Mouse (Mus musculus): Measurements from ENCODE around the gene Ica1. TPM values are rescaled to one million over a fixed set of nuclear protein-coding genes. Genes with fewer than 3 reads are reported as not detected.

The Ica1 gene
- polyA plus RNA-seq, 1 experiment: 37.8 TPM

- Histone ChIP-seq H3K4me1 (ENCODE audit: control insufficient read depth, insufficient read depth, low read length) (no peaks in the 10 kb centered on the region), H3K4me3 (replicated peaks; ENCODE audit: insufficient read depth, low read depth, low read length) (no peak overlapping the region), H3K27ac (ENCODE audit: insufficient read depth, low read length) (no peak overlapping the region), H3K27me3 (ENCODE audit: control insufficient read depth, insufficient read depth, low read length) (no peaks in the 10 kb centered on the region)
- 69% methylated on average over 10 of the region's 10 CpGs for WGBS
- no peak for TF ChIP-seq POLR2A (IDR thresholded peaks at IDR 0.05; ENCODE audit: borderline replicate concordance, insufficient read depth, low read length)
- no peak for TF ChIP-seq CTCF (IDR thresholded peaks at IDR 0.05; ENCODE audit: borderline replicate concordance, insufficient read depth, low read depth, low read length)
- DNase-seq: no peak
These were observed 84.2 kb downstream of the Ica1 start for GRCm38 (mm10) chr6:8693926-8694635.

GRCm38 (mm10) chr6:8693141-8693881 is 85.0 kb downstream of the Ica1 start:
- no peaks in the 10 kb centered on the region for H3K4me1 ChIP-seq (ENCODE audit: control insufficient read depth, insufficient read depth, low read length)
- TF ChIP-seq POLR2A (IDR thresholded peaks at IDR 0.05; ENCODE audit: borderline replicate concordance, insufficient read depth, low read length) (no peak), CTCF (IDR thresholded peaks at IDR 0.05; ENCODE audit: borderline replicate concordance, insufficient read depth, low read depth, low read length) (no peak)
- H3K27me3 ChIP-seq (ENCODE audit: control insufficient read depth, insufficient read depth, low read length): no peaks in the 10 kb centered on the region
- H3K27ac ChIP-seq (ENCODE audit: insufficient read depth, low read length): no peak overlapping the region
- no peak overlapping the region for H3K4me3 ChIP-seq (replicated peaks; ENCODE audit: insufficient read depth, low read depth, low read length)
- 68% methylated on average over 11 of the region's 11 CpGs for WGBS
- no peak for DNase-seq

GRCm38 (mm10) chr6:8691199-8691975 is 86.9 kb downstream of the Ica1 start:
- 68% methylated on average over 2 of the region's 2 CpGs for WGBS
- no peak overlapping the region for H3K4me3 ChIP-seq (replicated peaks; ENCODE audit: insufficient read depth, low read depth, low read length)
- H3K27me3 ChIP-seq (ENCODE audit: control insufficient read depth, insufficient read depth, low read length): no peaks in the 10 kb centered on the region
- DNase-seq: no peak
- no peak for TF ChIP-seq CTCF (IDR thresholded peaks at IDR 0.05; ENCODE audit: borderline replicate concordance, insufficient read depth, low read depth, low read length)
- TF ChIP-seq POLR2A (IDR thresholded peaks at IDR 0.05; ENCODE audit: borderline replicate concordance, insufficient read depth, low read length): no peak
- H3K27ac ChIP-seq (ENCODE audit: insufficient read depth, low read length): no peak overlapping the region
- no peaks in the 10 kb centered on the region; the same call in 1 of the 2 replicates for H3K4me1 ChIP-seq (ENCODE audit: control insufficient read depth, insufficient read depth, low read length)

- Histone ChIP-seq H3K4me1 (ENCODE audit: control insufficient read depth, insufficient read depth, low read length) (no peaks in the 10 kb centered on the region; the same call in 1 of the 2 replicates), H3K27ac (ENCODE audit: insufficient read depth, low read length) (no peak overlapping the region), H3K27me3 (ENCODE audit: control insufficient read depth, insufficient read depth, low read length) (no peaks in the 10 kb centered on the region), H3K4me3 (replicated peaks; ENCODE audit: insufficient read depth, low read depth, low read length) (no peak overlapping the region)
- DNase-seq: no peak
- no peak for TF ChIP-seq CTCF (IDR thresholded peaks at IDR 0.05; ENCODE audit: borderline replicate concordance, insufficient read depth, low read depth, low read length)
- TF ChIP-seq POLR2A (IDR thresholded peaks at IDR 0.05; ENCODE audit: borderline replicate concordance, insufficient read depth, low read length): no peak
- WGBS: 85% methylated on average over 3 of the region's 3 CpGs
These were observed 87.8 kb downstream of the Ica1 start for GRCm38 (mm10) chr6:8690441-8690840.

GRCm38 (mm10) chr6:8686678-8687580 is 91.4 kb downstream of the Ica1 start:
- WGBS: 72% methylated on average over 14 of the region's 14 CpGs
- Histone ChIP-seq H3K27me3 (ENCODE audit: control insufficient read depth, insufficient read depth, low read length) (no peaks in the 10 kb centered on the region), H3K27ac (ENCODE audit: insufficient read depth, low read length) (no peak overlapping the region), H3K4me3 (replicated peaks; ENCODE audit: insufficient read depth, low read depth, low read length) (no peak overlapping the region), H3K4me1 (ENCODE audit: control insufficient read depth, insufficient read depth, low read length) (no peaks in the 10 kb centered on the region; the same call in 1 of the 2 replicates)
- TF ChIP-seq CTCF (IDR thresholded peaks at IDR 0.05; ENCODE audit: borderline replicate concordance, insufficient read depth, low read depth, low read length) (no peak), POLR2A (IDR thresholded peaks at IDR 0.05; ENCODE audit: borderline replicate concordance, insufficient read depth, low read length) (no peak)
- no peak for DNase-seq

GRCm38 (mm10) chr6:8683379-8683778 is 94.9 kb downstream of the Ica1 start:
- Histone ChIP-seq H3K4me1 (ENCODE audit: control insufficient read depth, insufficient read depth, low read length) (no peaks in the 10 kb centered on the region; the same call in 1 of the 2 replicates), H3K4me3 (replicated peaks; ENCODE audit: insufficient read depth, low read depth, low read length) (no peak overlapping the region), H3K27me3 (ENCODE audit: control insufficient read depth, insufficient read depth, low read length) (no peaks in the 10 kb centered on the region), H3K27ac (ENCODE audit: insufficient read depth, low read length) (no peak overlapping the region)
- no peak for DNase-seq
- 69% methylated on average over 10 of the region's 10 CpGs for WGBS
- no peak for TF ChIP-seq POLR2A (IDR thresholded peaks at IDR 0.05; ENCODE audit: borderline replicate concordance, insufficient read depth, low read length)
- no peak for TF ChIP-seq CTCF (IDR thresholded peaks at IDR 0.05; ENCODE audit: borderline replicate concordance, insufficient read depth, low read depth, low read length)

- no peak for DNase-seq
- no peak for TF ChIP-seq POLR2A (IDR thresholded peaks at IDR 0.05; ENCODE audit: borderline replicate concordance, insufficient read depth, low read length)
- no peak for TF ChIP-seq CTCF (IDR thresholded peaks at IDR 0.05; ENCODE audit: borderline replicate concordance, insufficient read depth, low read depth, low read length)
- Histone ChIP-seq H3K27me3 (ENCODE audit: control insufficient read depth, insufficient read depth, low read length) (no peaks in the 10 kb centered on the region), H3K4me1 (ENCODE audit: control insufficient read depth, insufficient read depth, low read length) (no peaks in the 10 kb centered on the region; the same call in 1 of the 2 replicates), H3K27ac (ENCODE audit: insufficient read depth, low read length) (no peak overlapping the region), H3K4me3 (replicated peaks; ENCODE audit: insufficient read depth, low read depth, low read length) (no peak overlapping the region)
- WGBS: 88% methylated on average over 8 of the region's 8 CpGs
These were observed 97.4 kb downstream of the Ica1 start for GRCm38 (mm10) chr6:8680931-8681330.

Measured in cerebellum, adult 2 months (tissue).